In genomic region chr15:103061131-103061825, GRCm38 (mm10) we compare ENCODE assay signal across 8 mouse cellular contexts. TPM values are rescaled to one million over a fixed set of nuclear protein-coding genes. Genes with fewer than 3 reads are reported as not detected.
DNase-seq lines count a peak whose midpoint lies in the region; ATAC-seq and TF ChIP-seq lines count a peak whose summit lies in the region.

No protein-coding gene starts in this region.

- no peaks in the 10 kb centered on the region for H3K36me3 ChIP-seq in stomach, postnatal 0 days (ENCODE audit: control insufficient read depth, insufficient read depth, low read length)

- no peak for TF ChIP-seq EP300 in stomach, postnatal 0 days (optimal IDR thresholded peaks at IDR 0.05)

- ATAC-seq in stomach, postnatal 0 days (ENCODE audit: low FRiP score, low TSS enrichment) = peak; percentile 54; the same call in 1 of the 2 replicates
- ATAC-seq in monocyte, adult 5-6 weeks (replicated peaks; ENCODE audit: insufficient number of reproducible peaks, low FRiP score, low TSS enrichment, poor library complexity, severe bottlenecking) = no peak

- peak overlapping the region; percentile 44 for H3K4me3 ChIP-seq in stomach, postnatal 0 days (ENCODE audit: low read depth, low read length)

- H3K9me3 ChIP-seq in stomach, postnatal 0 days (ENCODE audit: control insufficient read depth, low read length) = no peaks in the 10 kb centered on the region

- intact Hi-C loops in gastrocnemius, postnatal 14 days (cut with DNase I; ENCODE audit: low total_unique reads) = no loop called here

- peak overlapping the region; percentile 70 for H3K9ac ChIP-seq in stomach, postnatal 0 days (ENCODE audit: low read length)

- TF ChIP-seq CTCF in stomach, postnatal 0 days (IDR thresholded peaks at IDR 0.05; ENCODE audit: low read depth) = no peak

- 4% methylated on average over 30 of the region's 30 CpGs for WGBS in stomach, postnatal 0 days

- H3K27ac ChIP-seq in stomach, postnatal 0 days (replicated peaks) = peak overlapping the region; percentile 95

- H3K4me1 ChIP-seq in stomach, postnatal 0 days (replicated peaks; ENCODE audit: control insufficient read depth, insufficient read depth) = 0 out of 2 replicates have a peak, but pooled peaks cover 2% of the 10 kb centered on the region

- peak overlapping the region; percentile 50 for H3K4me2 ChIP-seq in stomach, postnatal 0 days (replicated peaks; ENCODE audit: low read depth)

- no peaks in the 10 kb centered on the region for H3K27me3 ChIP-seq in stomach, postnatal 0 days (ENCODE audit: control insufficient read depth, insufficient read depth, low read length)

- peak; percentile 58 for DNase-seq in urinary bladder, postnatal 14 days (ENCODE audit: low spot score)
- DNase-seq in urinary bladder, adult 2 months (ENCODE audit: low spot score) = no peak
- DNase-seq in gastrocnemius, postnatal 14 days = peak; percentile 48
- DNase-seq in kidney, postnatal 4 days = peak; percentile 83 to 89
- peak; percentile 58 for DNase-seq in stomach, postnatal 0 days (ENCODE audit: low spot score)
- no peak for DNase-seq in thymus, postnatal 10 days (ENCODE audit: low spot score in 2 of 2)
- no peak for DNase-seq in cerebellum, adult 8-10 months

RNA-seq across cellular contexts. Expression of gene Hoxc4, which starts 42.5 kb away (rescaled TPM):
- polyA plus RNA-seq in urinary bladder, adult 2 months (2012; rRNA removed) = 0.76 and 0.80 TPM in 2 replicates
- total RNA-seq in gastrocnemius, postnatal 14 days (2021) = 1 to 10 TPM; 3.8 to 5.0 TPM
- polyA plus RNA-seq in stomach, postnatal 0 days (2015; fragmentation: Nextera tagmentation; extraction: Ambion mirVana) = 9.6 and 10.4 TPM in 2 replicates
- total RNA-seq in monocyte, adult 5-6 weeks (2017) = 0.57 TPM in 1 of 3 replicates, not detected in the others

Comparison
In these comparisons a context has a peak if more than half of its experiments do, and no peak if none do; other contexts are left out.
1. DNase-seq: peak in urinary bladder, postnatal 14 days (single experiment), gastrocnemius, postnatal 14 days (single experiment), kidney, postnatal 4 days (2 of 2) and stomach, postnatal 0 days (single experiment); none in urinary bladder, adult 2 months (single experiment), thymus, postnatal 10 days (0 of 2) and cerebellum, adult 8-10 months (single experiment).